Mouse (Mus musculus) urinary bladder, postnatal 25 days (tissue): ENCODE data around the gene Ptpn12.

ENCODE experiments used
- DNase-seq: peaks from one replicate; pipeline ENCODE4 v3.0.0; 2022; ENCODE audit warnings: low spot score

Gene Ptpn12

DNA sequence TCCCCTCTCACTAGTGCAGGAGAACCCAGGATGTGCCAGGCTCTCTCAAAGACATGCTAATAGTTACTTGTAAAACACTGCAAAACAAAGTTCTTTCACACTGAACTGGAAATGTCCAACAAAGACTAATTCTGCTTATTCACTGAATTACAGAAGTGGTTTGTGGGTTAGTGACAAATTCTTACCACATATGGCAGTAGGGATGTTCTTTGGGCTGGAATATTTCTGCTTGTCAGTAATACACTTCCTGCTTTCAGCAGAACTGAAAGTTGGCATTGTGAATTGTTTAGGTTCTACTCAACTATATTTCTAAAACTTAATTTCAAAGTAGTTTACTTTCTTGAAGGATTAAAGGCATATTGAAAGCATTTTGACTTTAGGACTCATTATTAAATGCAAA lies 25.5 kb downstream of the Ptpn12 start:
- DNase-seq = no peak

GRCm38 (mm10) chr5:21017075-21017474 lies 38.6 kb downstream of the Ptpn12 start:
- DNase-seq = no peak

DNA sequence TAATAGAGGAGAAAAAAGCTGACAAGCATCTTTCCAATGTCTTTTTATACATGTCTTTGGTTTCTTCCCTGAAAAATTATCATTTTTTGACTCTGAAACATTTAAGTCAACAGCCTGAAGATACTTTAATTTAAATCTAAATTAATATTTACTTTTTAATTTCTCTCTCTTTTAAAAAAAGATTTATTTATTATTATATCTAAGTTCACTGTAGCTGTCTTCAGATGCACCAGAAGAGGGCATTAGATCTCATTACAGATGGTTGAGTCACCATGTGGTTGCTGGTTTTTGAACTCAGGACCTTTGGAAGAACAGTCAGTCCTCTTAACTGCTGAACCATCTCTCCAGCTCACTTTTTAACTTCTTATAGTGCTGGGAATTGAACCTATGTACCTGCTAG lies 44.8 kb downstream of the Ptpn12 start:
- no peak for DNase-seq

GRCm38 (mm10) chr5:21002723-21003122 lies 53.0 kb downstream of the Ptpn12 start:
- no peak for DNase-seq

DNA sequence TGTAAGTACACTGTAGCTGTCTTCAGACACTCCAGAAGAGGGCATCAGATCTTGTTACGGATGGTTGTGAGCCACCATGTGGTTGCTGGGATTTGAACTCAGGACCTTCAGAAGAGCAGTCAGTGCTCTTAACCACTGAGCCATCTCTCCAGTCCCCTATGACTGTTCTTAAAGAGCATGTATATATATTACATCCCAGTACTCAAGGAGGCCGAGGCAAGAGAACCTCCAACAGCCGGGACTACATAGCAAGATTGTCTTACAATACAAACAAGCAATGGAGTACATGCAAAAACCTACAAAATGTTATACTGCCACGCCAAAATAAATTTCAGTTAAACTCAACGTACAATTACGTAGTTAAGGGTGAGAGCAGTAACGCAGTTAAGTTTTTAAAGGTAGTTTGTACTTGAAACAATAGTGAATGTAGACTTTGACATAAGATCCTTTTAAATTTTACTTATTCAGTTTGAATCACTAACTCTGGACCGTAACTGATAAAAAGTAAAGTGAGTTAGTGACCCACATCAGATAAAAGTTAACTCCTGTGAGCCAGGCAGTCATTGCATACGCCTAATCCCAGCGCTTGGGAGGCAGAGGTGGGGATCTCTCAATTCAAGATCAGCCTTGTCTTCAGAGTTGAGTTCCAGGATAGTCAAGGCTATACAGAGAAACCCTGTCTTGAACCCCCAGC lies 53.9 kb downstream of the Ptpn12 start:
- DNase-seq = no peak

GRCm38 (mm10) chr5:20998427-20998826 lies 57.3 kb downstream of the Ptpn12 start:
- DNase-seq = no peak

DNA sequence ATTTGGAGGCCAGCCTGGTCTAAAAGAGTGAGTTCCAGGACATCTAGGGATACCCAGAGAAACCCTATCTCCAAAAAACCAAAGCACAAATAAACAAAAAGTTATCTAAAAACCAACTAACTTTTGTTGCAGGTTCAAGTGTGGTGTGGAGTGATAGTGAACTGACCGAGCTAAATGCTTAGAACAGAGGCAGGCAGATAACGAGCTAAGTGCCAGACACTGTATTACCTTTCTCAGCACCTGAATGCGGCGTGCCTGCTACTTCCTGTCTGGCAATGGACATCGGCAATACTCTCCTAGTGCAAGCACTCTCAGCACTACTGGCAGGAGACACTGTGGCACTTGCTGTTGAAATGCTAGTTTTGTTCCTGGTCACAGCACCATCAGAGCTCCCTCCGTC lies 58.2 kb downstream of the Ptpn12 start:
- DNase-seq = no peak

- DNase-seq = no peak
Observed at GRCm38 (mm10) chr5:20990062-20990809, 65.5 kb downstream of the Ptpn12 start.

GRCm38 (mm10) chr5:20986271-20986670 lies 69.4 kb downstream of the Ptpn12 start:
- no peak for DNase-seq

- DNase-seq = no peak
Observed at GRCm38 (mm10) chr5:20983505-20983904, 72.2 kb downstream of the Ptpn12 start.

DNA sequence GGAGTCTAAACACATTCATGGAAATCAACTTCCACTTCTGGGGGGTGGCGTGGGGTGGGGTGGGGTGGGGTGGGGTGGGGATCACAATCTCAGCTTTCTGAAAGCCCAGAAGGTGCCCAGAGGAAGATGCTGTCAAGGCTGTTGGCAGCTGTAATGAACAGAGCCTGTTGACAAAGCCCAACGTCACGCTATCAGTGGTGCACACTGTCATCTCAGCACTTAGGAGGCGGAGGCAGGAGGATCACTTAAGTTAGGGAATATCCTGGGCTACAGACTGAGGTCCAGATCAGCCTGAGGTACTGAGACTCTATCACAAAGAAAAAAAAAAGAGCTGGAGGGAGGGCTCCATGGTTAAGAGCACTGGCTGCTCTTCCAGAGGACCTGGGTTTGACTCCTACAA lies 81.0 kb downstream of the Ptpn12 start:
- no peak for DNase-seq

DNA sequence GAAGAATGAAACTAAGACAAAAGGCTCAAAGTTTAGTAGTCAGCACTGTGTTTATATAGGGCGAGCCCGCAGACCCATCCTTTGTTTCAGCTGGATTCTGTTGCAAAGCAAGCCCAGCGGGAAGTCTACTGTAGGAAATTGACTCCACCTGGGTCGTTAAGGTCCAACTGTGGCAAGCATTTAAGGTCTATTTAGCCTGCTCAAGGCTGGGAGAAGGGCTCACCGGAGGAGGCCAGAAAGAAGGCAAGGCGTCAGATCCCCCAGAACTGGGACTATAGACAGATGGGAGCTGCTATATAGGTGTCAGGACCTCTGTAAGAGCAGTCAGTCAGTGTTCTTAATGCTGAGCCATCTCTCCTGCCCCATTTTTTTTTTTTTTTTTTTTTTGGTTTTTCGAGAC lies 81.7 kb downstream of the Ptpn12 start:
- no peak for DNase-seq

- DNase-seq = no peak
Observed at GRCm38 (mm10) chr5:20973069-20973468, 82.6 kb downstream of the Ptpn12 start.

- peak; percentile 34 for DNase-seq
Observed at GRCm38 (mm10) chr5:20968963-20969362, 86.7 kb downstream of the Ptpn12 start.

DNA sequence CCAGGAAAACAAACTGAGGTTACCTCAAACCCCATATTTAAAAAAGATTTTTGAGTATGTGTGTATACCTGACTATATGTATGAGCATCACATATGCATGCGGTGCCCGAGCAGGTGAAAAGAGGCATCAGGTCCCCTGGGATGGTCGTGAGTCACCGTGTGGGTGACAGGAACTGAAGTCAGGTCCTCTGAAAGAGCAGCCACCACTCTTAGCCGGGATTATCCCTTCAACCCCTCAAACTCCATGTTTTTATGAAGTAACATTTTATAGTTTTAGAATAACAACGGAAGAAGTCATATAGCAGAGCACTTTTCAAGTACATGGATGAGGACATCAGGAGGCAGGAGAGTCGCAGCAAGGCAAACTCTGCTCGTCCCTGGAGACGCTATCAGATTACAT lies 87.2 kb downstream of the Ptpn12 start:
- no peak for DNase-seq

DNA sequence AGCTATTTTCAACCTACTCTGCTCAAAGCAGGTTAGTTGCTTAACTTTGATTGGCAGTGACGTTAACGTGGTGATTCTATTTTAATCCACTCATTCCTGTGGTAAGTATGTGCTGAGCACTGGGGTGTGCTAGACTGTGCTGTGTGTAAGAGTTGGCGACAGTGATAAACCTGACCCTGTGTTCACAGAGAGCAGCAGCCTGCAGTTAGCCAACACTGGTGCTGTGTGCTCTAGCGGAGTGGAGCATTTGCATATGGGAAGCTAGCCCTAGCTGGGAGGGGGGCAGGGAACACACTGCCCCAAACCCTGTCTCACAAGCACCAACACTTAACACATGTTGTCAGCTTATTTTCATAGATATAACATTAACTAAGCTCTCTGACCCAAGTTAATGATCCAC lies 87.8 kb downstream of the Ptpn12 start:
- no peak for DNase-seq

GRCm38 (mm10) chr5:20964446-20964845 lies 91.3 kb downstream of the Ptpn12 start:
- DNase-seq = no peak

DNA sequence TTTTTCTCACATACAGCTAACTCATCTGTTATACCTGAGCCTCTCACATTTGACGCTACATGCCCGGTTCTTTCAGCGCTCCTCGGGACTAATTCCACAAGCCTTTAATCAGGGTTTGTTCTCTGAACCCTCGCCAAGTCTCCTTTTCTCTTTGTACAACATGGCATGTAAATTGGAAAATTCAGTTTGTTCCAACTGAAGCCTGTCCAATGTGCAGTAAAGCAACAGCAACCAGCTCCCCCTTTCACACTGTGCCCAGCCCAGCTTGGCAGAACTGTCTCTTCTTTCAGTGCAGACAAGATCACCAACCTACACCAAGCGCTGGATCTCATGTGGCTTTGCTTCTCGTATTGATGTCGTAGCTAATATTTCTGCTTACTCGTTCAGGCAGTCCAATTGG lies 92.4 kb downstream of the Ptpn12 start:
- DNase-seq = no peak

GRCm38 (mm10) chr5:20960927-20961326 lies 94.8 kb downstream of the Ptpn12 start:
- no peak for DNase-seq

DNA sequence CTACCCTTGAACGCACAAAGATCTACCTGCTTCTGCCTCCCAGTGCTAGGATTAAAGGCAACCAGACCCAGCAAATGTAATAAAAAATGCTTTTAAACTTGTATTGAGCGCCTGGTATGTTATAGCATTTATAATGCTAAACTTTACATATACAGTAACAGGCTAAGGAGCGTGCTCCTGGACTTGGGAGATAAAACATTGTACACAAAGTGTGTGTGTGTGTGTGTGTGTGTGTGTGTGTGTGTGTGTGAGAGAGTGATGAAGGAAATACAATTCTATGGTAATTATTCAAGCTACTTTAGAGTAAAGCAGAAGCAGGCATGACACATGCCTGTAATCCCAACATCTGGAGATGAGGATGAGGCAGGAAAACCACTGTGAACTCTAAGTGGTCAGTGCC lies 99.4 kb downstream of the Ptpn12 start, which contains the start of gene Rsbn1l:
Rsbn1l (minus strand) TSS at position 101 of the 400 bp plus-strand sequence.
- DNase-seq = no peak

DNA sequence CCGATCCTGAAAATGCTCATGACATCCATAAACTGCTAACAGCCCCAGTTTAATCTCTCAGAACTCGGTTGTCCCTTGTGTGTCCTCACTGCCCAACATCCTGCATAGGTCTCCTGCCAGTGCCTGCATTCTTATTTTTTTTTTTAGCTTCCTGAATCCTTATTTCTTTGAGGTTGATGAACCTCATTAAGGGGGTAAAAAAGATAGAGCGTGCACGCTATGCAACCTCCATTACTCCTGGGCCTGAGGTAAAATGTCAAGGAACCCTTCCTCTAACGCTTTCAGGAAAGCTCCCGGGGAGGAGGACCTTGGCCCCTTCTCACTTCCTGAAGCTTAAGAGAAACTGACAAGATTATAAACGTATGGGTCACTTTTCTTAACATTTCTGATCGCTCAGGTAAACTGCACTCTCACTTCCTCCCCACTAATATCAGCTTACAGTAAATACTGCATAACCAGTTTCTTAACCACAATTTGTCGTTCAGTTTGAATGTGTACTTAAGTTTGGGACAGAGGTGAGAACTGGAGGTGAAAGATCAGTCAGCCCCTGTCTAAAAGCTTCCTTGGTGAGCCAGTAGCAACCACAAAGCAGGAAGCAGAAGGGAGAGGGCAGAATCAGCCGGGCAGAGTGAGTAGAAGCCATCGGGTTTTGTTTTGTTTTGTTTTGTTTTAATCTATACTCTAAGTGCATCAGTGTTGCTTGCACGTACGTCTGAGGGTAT lies 100.4 kb downstream of the Ptpn12 start:
- DNase-seq = no peak

GRCm38 (mm10) chr5:20952337-20952925 lies 103.3 kb downstream of the Ptpn12 start:
- no peak for DNase-seq
